Mouse (Mus musculus) midbrain, embryonic 15.5 days (tissue): ENCODE results near the gene Nnmt. TPM values are rescaled to one million over a fixed set of nuclear protein-coding genes. Genes with fewer than 3 reads are reported as not detected.

ENCODE experiments used
- ATAC-seq: fragments of 200-750 bp; cut with Nextera tagmentation; replicated peaks from 2 replicates; pipeline ENCODE4 v1.8.0; 2017; ENCODE audit warnings: moderate TSS enrichment
- H3K27ac ChIP-seq: fragments of 300-500 bp; sonication (generic); 2 replicates; pipeline ENCODE4 v1.5.1; 2015; ENCODE audit warnings: mild to moderate bottlenecking, inconsistent platforms
- H3K27me3 ChIP-seq: fragments of 300-500 bp; sonication (generic); replicated peaks from 2 replicates; pipeline ENCODE4 v1.6.1; 2015; ENCODE audit warnings: inconsistent platforms
- H3K36me3 ChIP-seq: fragments of 300-500 bp; sonication (generic); replicated peaks from 2 replicates; pipeline ENCODE4 v1.6.1; 2015; ENCODE audit warnings: inconsistent platforms
- H3K4me1 ChIP-seq: fragments of 300-500 bp; sonication (generic); 2 replicates; pipeline ENCODE4 v1.6.1; 2015; ENCODE audit warnings: inconsistent platforms
- H3K4me2 ChIP-seq: fragments of 300-500 bp; sonication (generic); 2 replicates; pipeline ENCODE4 v1.6.1; 2015; ENCODE audit warnings: inconsistent platforms, mild to moderate bottlenecking, moderate library complexity
- H3K4me3 ChIP-seq: fragments of 300-500 bp; sonication (generic); 2 replicates; pipeline ENCODE4 v1.5.1; 2015; ENCODE audit warnings: mild to moderate bottlenecking, inconsistent platforms
- H3K9ac ChIP-seq: fragments of 300-500 bp; sonication (generic); 2 replicates; pipeline ENCODE4 v1.6.1; 2015; ENCODE audit warnings: mild to moderate bottlenecking, inconsistent platforms
- H3K9me3 ChIP-seq: fragments of 300-500 bp; sonication (generic); 2 replicates; pipeline ENCODE4 v1.6.1; 2016; ENCODE audit warnings: inconsistent platforms
- WGBS: fragments of 180-500 bp; shearing (Covaris S2); methylation state at CpG from one replicate; pipeline ENCODE4 v1.1.7; 2015; ENCODE audit warnings: mixed read lengths; 5-methylcytosine and 5-hydroxymethylcytosine counted together
- polyA plus RNA-seq: library from polyadenylated mRNA; unstranded; fragments of >200 nt; fragmentation: Nextera tagmentation; extraction: Ambion mirVana; gene quantifications from 2 replicates; pipeline ENCODE4 v1.2.1, GENCODE M21; 2015

Nnmt gene
- polyA plus RNA-seq, 1 experiment from 2014 or later, result 2.4 TPM

- no peak overlapping the region for H3K27ac ChIP-seq
- H3K9ac ChIP-seq, result no peak overlapping the region
- H3K4me1 ChIP-seq, result 0 out of 2 replicates have a peak, but pooled peaks cover 9% of the 10 kb centered on the region
- WGBS, result 81% methylated on average over 8 of the region's 8 CpGs
- no peak overlapping the region for H3K4me2 ChIP-seq
- H3K36me3 ChIP-seq, result no peaks in the 10 kb centered on the region
- no peak for ATAC-seq
- H3K9me3 ChIP-seq, result no peaks in the 10 kb centered on the region
- no peak overlapping the region for H3K4me3 ChIP-seq
- no peaks in the 10 kb centered on the region for H3K27me3 ChIP-seq
Observed at GRCm38 (mm10) chr9:48618111-48618510, 13.2 kb upstream of the Nnmt start.

- 85% methylated on average over 3 of the region's 3 CpGs for WGBS
- H3K27ac ChIP-seq, result no peak overlapping the region
- no peak for ATAC-seq
- H3K4me3 ChIP-seq, result no peak overlapping the region
- no peaks in the 10 kb centered on the region for H3K27me3 ChIP-seq
- no peaks in the 10 kb centered on the region for H3K9me3 ChIP-seq
- no peak overlapping the region for H3K4me2 ChIP-seq
- 0 out of 2 replicates have a peak, but pooled peaks cover 9% of the 10 kb centered on the region for H3K4me1 ChIP-seq
- no peak overlapping the region for H3K9ac ChIP-seq
- H3K36me3 ChIP-seq, result no peaks in the 10 kb centered on the region
Observed at GRCm38 (mm10) chr9:48617511-48618010, 12.6 kb upstream of the Nnmt start.

- Histone ChIP-seq H3K27me3 (no peaks in the 10 kb centered on the region), H3K4me2 (no peak overlapping the region), H3K9me3 (no peaks in the 10 kb centered on the region), H3K36me3 (no peaks in the 10 kb centered on the region), H3K9ac (no peak overlapping the region), H3K27ac (no peak overlapping the region), H3K4me3 (no peak overlapping the region), H3K4me1 (no peaks in the 10 kb centered on the region)
- 88% methylated on average over 4 of the region's 4 CpGs for WGBS
- ATAC-seq, result no peak
Observed at GRCm38 (mm10) chr9:48613221-48613620, 8.3 kb upstream of the Nnmt start.

- Histone ChIP-seq H3K27ac (no peak overlapping the region), H3K4me3 (no peak overlapping the region), H3K9ac (no peak overlapping the region), H3K36me3 (no peaks in the 10 kb centered on the region), H3K4me2 (no peak overlapping the region), H3K27me3 (no peaks in the 10 kb centered on the region), H3K9me3 (no peaks in the 10 kb centered on the region), H3K4me1 (no peaks in the 10 kb centered on the region)
- WGBS, result 92% methylated on average over 5 of the region's 5 CpGs
- ATAC-seq, result no peak
Observed at GRCm38 (mm10) chr9:48612542-48612941, 7.6 kb upstream of the Nnmt start.

GRCm38 (mm10) chr9:48611032-48611431 is 6.1 kb upstream of the Nnmt start:
- Histone ChIP-seq H3K36me3 (no peaks in the 10 kb centered on the region), H3K27me3 (no peaks in the 10 kb centered on the region), H3K4me2 (no peak overlapping the region), H3K9ac (no peak overlapping the region), H3K27ac (no peak overlapping the region), H3K4me1 (no peaks in the 10 kb centered on the region), H3K9me3 (no peaks in the 10 kb centered on the region), H3K4me3 (no peak overlapping the region)
- ATAC-seq, result no peak
- 33% methylated on average over 1 of the region's 1 CpGs for WGBS

- Histone ChIP-seq H3K27me3 (no peaks in the 10 kb centered on the region), H3K9me3 (no peaks in the 10 kb centered on the region), H3K4me1 (no peaks in the 10 kb centered on the region), H3K9ac (no peak overlapping the region), H3K27ac (no peak overlapping the region), H3K4me2 (no peak overlapping the region), H3K4me3 (no peak overlapping the region), H3K36me3 (no peaks in the 10 kb centered on the region)
- WGBS, result 77% methylated on average over 4 of the region's 4 CpGs
- no peak for ATAC-seq
Observed at GRCm38 (mm10) chr9:48609734-48610133, 4.8 kb upstream of the Nnmt start.

- Histone ChIP-seq H3K36me3 (no peaks in the 10 kb centered on the region), H3K27ac (no peak overlapping the region), H3K9ac (no peak overlapping the region), H3K27me3 (no peaks in the 10 kb centered on the region), H3K4me1 (no peaks in the 10 kb centered on the region), H3K4me2 (no peak overlapping the region), H3K9me3 (no peaks in the 10 kb centered on the region), H3K4me3 (no peak overlapping the region)
- whole genome bisulfite sequencing, result 24% methylated on average over 7 of the region's 7 CpGs
- no peak for ATAC-seq
Observed at GRCm38 (mm10) chr9:48607417-48607816, 2.5 kb upstream of the Nnmt start.

GRCm38 (mm10) chr9:48606171-48606570 is 1.2 kb upstream of the Nnmt start:
- Histone ChIP-seq H3K4me3 (no peak overlapping the region), H3K9me3 (no peaks in the 10 kb centered on the region), H3K27ac (no peak overlapping the region), H3K9ac (no peak overlapping the region), H3K36me3 (no peaks in the 10 kb centered on the region), H3K4me1 (no peaks in the 10 kb centered on the region), H3K27me3 (no peaks in the 10 kb centered on the region), H3K4me2 (no peak overlapping the region)
- ATAC-seq, result no peak
- 89% methylated on average over 7 of the region's 7 CpGs for WGBS

- ATAC-seq, result no peak
- H3K4me2 ChIP-seq, result no peak overlapping the region
- H3K27me3 ChIP-seq, result no peaks in the 10 kb centered on the region
- 87% methylated on average over 5 of the region's 5 CpGs for WGBS
- no peak overlapping the region for H3K27ac ChIP-seq
- no peak overlapping the region for H3K9ac ChIP-seq
- no peaks in the 10 kb centered on the region for H3K4me1 ChIP-seq
- no peaks in the 10 kb centered on the region for H3K9me3 ChIP-seq
- no peak overlapping the region for H3K4me3 ChIP-seq
- no peaks in the 10 kb centered on the region for H3K36me3 ChIP-seq
Observed at GRCm38 (mm10) chr9:48605697-48606096, 744 bp upstream of the Nnmt start.

- H3K27ac ChIP-seq, result no peak overlapping the region
- H3K4me3 ChIP-seq, result no peak overlapping the region
- H3K9me3 ChIP-seq, result no peaks in the 10 kb centered on the region
- no peak overlapping the region for H3K4me2 ChIP-seq
- no peaks in the 10 kb centered on the region for H3K4me1 ChIP-seq
- 38% methylated on average over 1 of the region's 1 CpGs for WGBS
- H3K36me3 ChIP-seq, result no peaks in the 10 kb centered on the region
- H3K9ac ChIP-seq, result no peak overlapping the region
- H3K27me3 ChIP-seq, result no peaks in the 10 kb centered on the region
- no peak for ATAC-seq
Observed at GRCm38 (mm10) chr9:48604226-48604625, 727 bp downstream of the Nnmt start.

GRCm38 (mm10) chr9:48600881-48601280 is 4.1 kb downstream of the Nnmt start:
- H3K4me3 ChIP-seq, result no peak overlapping the region
- no peak for ATAC-seq
- H3K27me3 ChIP-seq, result no peaks in the 10 kb centered on the region
- no peaks in the 10 kb centered on the region; the same call in 1 of the 2 replicates for H3K4me1 ChIP-seq
- no peak overlapping the region for H3K27ac ChIP-seq
- H3K4me2 ChIP-seq, result no peak overlapping the region
- no peak overlapping the region for H3K9ac ChIP-seq
- H3K36me3 ChIP-seq, result no peaks in the 10 kb centered on the region
- H3K9me3 ChIP-seq, result no peaks in the 10 kb centered on the region
- 75% methylated on average over 9 of the region's 9 CpGs for WGBS

- Histone ChIP-seq H3K36me3 (no peaks in the 10 kb centered on the region), H3K4me2 (no peak overlapping the region), H3K9me3 (no peaks in the 10 kb centered on the region), H3K4me3 (no peak overlapping the region), H3K27me3 (no peaks in the 10 kb centered on the region), H3K9ac (no peak overlapping the region), H3K27ac (no peak overlapping the region), H3K4me1 (no peaks in the 10 kb centered on the region; the same call in 1 of the 2 replicates)
- WGBS, result 60% methylated on average over 2 of the region's 2 CpGs
- no peak for ATAC-seq
Observed at GRCm38 (mm10) chr9:48600066-48600465, 4.9 kb downstream of the Nnmt start.

- Histone ChIP-seq H3K9ac (no peak overlapping the region), H3K36me3 (no peaks in the 10 kb centered on the region), H3K4me1 (no peaks in the 10 kb centered on the region; the same call in 1 of the 2 replicates), H3K9me3 (no peaks in the 10 kb centered on the region), H3K27me3 (no peaks in the 10 kb centered on the region), H3K4me2 (no peak overlapping the region), H3K4me3 (no peak overlapping the region), H3K27ac (no peak overlapping the region)
- ATAC-seq, result no peak
- WGBS, result 75% methylated on average over 5 of the region's 5 CpGs
Observed at GRCm38 (mm10) chr9:48597494-48597893, 7.5 kb downstream of the Nnmt start.
